In the genomic region with DNA sequence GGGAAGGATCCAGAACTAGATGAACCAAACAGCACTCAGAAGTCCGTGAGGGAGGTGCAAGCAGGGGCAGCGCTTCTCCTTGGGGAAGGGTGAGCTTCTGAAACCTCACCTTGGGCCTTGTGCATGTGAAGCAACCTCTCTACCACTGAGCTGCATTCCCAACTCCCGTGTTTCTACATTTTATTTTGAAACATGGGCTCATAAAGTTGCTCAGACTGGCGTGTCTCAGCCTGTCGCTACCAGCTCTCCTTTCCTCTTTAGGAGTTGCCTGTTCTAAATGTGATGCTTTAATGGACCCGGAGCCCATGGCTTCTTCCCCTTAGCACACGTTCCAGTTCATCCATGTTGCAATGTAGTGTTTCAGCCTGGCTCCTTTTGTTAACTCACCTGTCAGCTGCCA, we compare ENCODE assay signal across 22 mouse cellular contexts. TPM values are rescaled to one million over a fixed set of nuclear protein-coding genes. Genes with fewer than 3 reads are reported as not detected.
DNase-seq lines count a peak whose midpoint lies in the region; ATAC-seq lines count a peak whose summit lies in the region.
"Had no signal": no experiment of that assay in that cellular context is flagged by ENCODE, and none has a peak within 500 bp of the region (broad histone marks: within the 10 kb centered on the region; RNA-seq: fewer than 3 reads in every experiment).

No protein-coding gene starts in this region.

- H3K4me1 ChIP-seq in embryonic facial prominence, embryonic 12.5 days, result peaks cover 39% of the 10 kb centered on the region
- H3K4me1 ChIP-seq in embryonic facial prominence, embryonic 10.5 days, result peaks cover 40% of the 10 kb centered on the region
- H3K4me1 ChIP-seq in neural tube, embryonic 15.5 days, result peaks cover 57% of the 10 kb centered on the region
- peaks cover 29% of the 10 kb centered on the region for H3K4me1 ChIP-seq in limb, embryonic 10.5 days

- peaks cover 5% of the 10 kb centered on the region; the same call in 1 of the 2 replicates for H3K36me3 ChIP-seq in embryonic facial prominence, embryonic 12.5 days
- H3K36me3 ChIP-seq in embryonic facial prominence, embryonic 10.5 days (replicated peaks), result peaks cover 60% of the 10 kb centered on the region
- H3K36me3 ChIP-seq in neural tube, embryonic 15.5 days, result no peaks in the 10 kb centered on the region
- H3K36me3 ChIP-seq in limb, embryonic 10.5 days, result peaks cover 65% of the 10 kb centered on the region

- DNase-seq in embryonic facial prominence, embryonic 10.5 days (ENCODE audit: low spot score), result no peak
- no peak for DNase-seq in neural tube, embryonic 10.5 days (ENCODE audit: extremely low spot score, low spot score)
- DNase-seq in limb, embryonic 10.5 days (ENCODE audit: low spot score), result no peak
- DNase-seq in layer of hippocampus, postnatal 14 days (ENCODE audit: low spot score in 2 of 2), result no peak
- DNase-seq: adrenal gland, postnatal 14 days; cerebellum, adult 11 months; cerebellum, postnatal 25 days; embryo, embryonic 11 days; gastrocnemius, postnatal 36 days; kidney, adult 2 months; kidney, postnatal 14 days; layer of hippocampus, adult 9-11 months; lung, adult 18-20 months had no signal

- no peak overlapping the region for H3K4me2 ChIP-seq in embryonic facial prominence, embryonic 12.5 days (replicated peaks)
- peak overlapping the region; percentile 3; the same call in 1 of the 2 replicates for H3K4me2 ChIP-seq in neural tube, embryonic 15.5 days
- H3K4me2 ChIP-seq: limb, embryonic 12.5 days; neural tube, embryonic 13.5 days had no signal

- no peak overlapping the region for H3K4me3 ChIP-seq in embryonic facial prominence, embryonic 12.5 days
- H3K4me3 ChIP-seq in embryonic facial prominence, embryonic 10.5 days, result no peak overlapping the region
- no peak overlapping the region for H3K4me3 ChIP-seq in neural tube, embryonic 15.5 days (replicated peaks)
- no peak overlapping the region for H3K4me3 ChIP-seq in limb, embryonic 10.5 days
- H3K4me3 ChIP-seq: erythroblast, embryonic 14.5 days; limb, embryonic 12.5 days; midbrain, embryonic 10.5 days; neural tube, embryonic 13.5 days had no signal

- no peaks in the 10 kb centered on the region for H3K9me3 ChIP-seq in embryonic facial prominence, embryonic 12.5 days
- no peaks in the 10 kb centered on the region for H3K9me3 ChIP-seq in embryonic facial prominence, embryonic 10.5 days
- H3K9me3 ChIP-seq in neural tube, embryonic 15.5 days (replicated peaks), result no peaks in the 10 kb centered on the region
- H3K9me3 ChIP-seq in limb, embryonic 10.5 days (replicated peaks), result no peaks in the 10 kb centered on the region
- H3K9me3 ChIP-seq: midbrain, embryonic 10.5 days; neural tube, embryonic 13.5 days had no signal

- 0 out of 2 replicates have a peak overlapping the region, but pooled peaks have one; percentile 31 for H3K27ac ChIP-seq in embryonic facial prominence, embryonic 12.5 days
- H3K27ac ChIP-seq in embryonic facial prominence, embryonic 10.5 days (replicated peaks), result no peak overlapping the region
- no peak overlapping the region for H3K27ac ChIP-seq in neural tube, embryonic 15.5 days (replicated peaks)
- 0 out of 2 replicates have a peak overlapping the region, but pooled peaks have one; percentile 25 for H3K27ac ChIP-seq in limb, embryonic 10.5 days
- H3K27ac ChIP-seq: limb, embryonic 12.5 days; midbrain, embryonic 10.5 days; neural tube, embryonic 13.5 days had no signal

- no peak for ATAC-seq in embryonic facial prominence, embryonic 12.5 days (ENCODE audit: insufficient number of reproducible peaks, insufficient read depth, low FRiP score, low TSS enrichment)
- ATAC-seq in neural tube, embryonic 15.5 days (ENCODE audit: low FRiP score), result no peak
- no peak for ATAC-seq in megakaryocyte progenitor cell, adult 5-6 weeks (replicated peaks; ENCODE audit: poor library complexity)
- ATAC-seq in inflammation-experienced regulatory T-cells, adult 6 months, result no peak
- ATAC-seq: forebrain, embryonic 16.5 days had no signal

- WGBS in embryonic facial prominence, embryonic 12.5 days, result 84% methylated on average over 7 of the region's 7 CpGs
- WGBS in embryonic facial prominence, embryonic 10.5 days, result 86% methylated on average over 7 of the region's 7 CpGs
- WGBS in neural tube, embryonic 15.5 days, result 89% methylated on average over 7 of the region's 7 CpGs
- WGBS in limb, embryonic 10.5 days, result 88% methylated on average over 7 of the region's 7 CpGs

- no peaks in the 10 kb centered on the region for H3K27me3 ChIP-seq in embryonic facial prominence, embryonic 12.5 days
- H3K27me3 ChIP-seq in embryonic facial prominence, embryonic 10.5 days (replicated peaks; ENCODE audit: low read depth, poor library complexity, severe bottlenecking), result no peaks in the 10 kb centered on the region
- H3K27me3 ChIP-seq in neural tube, embryonic 15.5 days (replicated peaks), result no peaks in the 10 kb centered on the region
- no peaks in the 10 kb centered on the region for H3K27me3 ChIP-seq in limb, embryonic 10.5 days (ENCODE audit: low read depth, poor library complexity, severe bottlenecking)
- H3K27me3 ChIP-seq: limb, embryonic 12.5 days; neural tube, embryonic 13.5 days had no signal

- H3K9ac ChIP-seq in embryonic facial prominence, embryonic 12.5 days, result no peak overlapping the region
- no peak overlapping the region for H3K9ac ChIP-seq in neural tube, embryonic 15.5 days (replicated peaks)
- H3K9ac ChIP-seq: limb, embryonic 12.5 days; neural tube, embryonic 13.5 days had no signal

RNA-seq across cellular contexts. Expression of a gene that starts 5.5 kb away (rescaled TPM):
- polyA plus RNA-seq in embryonic facial prominence, embryonic 12.5 days (2016; fragmentation: Nextera tagmentation; extraction: Ambion mirVana), result 200 and 202 TPM in 2 replicates
- 172 and 192 TPM in 2 replicates for polyA plus RNA-seq in embryonic facial prominence, embryonic 10.5 days (2016; fragmentation: Nextera tagmentation; extraction: Ambion mirVana)
- polyA plus RNA-seq in neural tube, embryonic 15.5 days (2015; fragmentation: Nextera tagmentation; extraction: Ambion mirVana), result 187 and 190 TPM in 2 replicates
- 182 and 190 TPM in 2 replicates for polyA plus RNA-seq in limb, embryonic 10.5 days (2016; fragmentation: Nextera tagmentation; extraction: Ambion mirVana)
- total RNA-seq in layer of hippocampus, postnatal 14 days (2021), result 100 to 1,000 TPM; 187 to 189 TPM
- 24.7 and 28.3 TPM in 2 replicates for total RNA-seq in megakaryocyte progenitor cell, adult 5-6 weeks (2015)
- total RNA-seq in megakaryocyte progenitor cell, adult 5-6 weeks (2017), result 21.0 and 23.7 TPM in 2 replicates
- polyA plus RNA-seq in inflammation-experienced regulatory T-cells, adult 6 months (2017; shearing (Covaris generic)), result 10 to 100 TPM; 28.4 to 42.6 (median 35.6) TPM

RNA-seq across cellular contexts. Expression of a gene that starts 24.7 kb away (rescaled TPM):
- 26.2 and 27.0 TPM in 2 replicates for polyA plus RNA-seq in embryonic facial prominence, embryonic 12.5 days (2016; fragmentation: Nextera tagmentation; extraction: Ambion mirVana)
- polyA plus RNA-seq in embryonic facial prominence, embryonic 10.5 days (2016; fragmentation: Nextera tagmentation; extraction: Ambion mirVana), result 23.4 and 24.2 TPM in 2 replicates
- 11.1 and 13.6 TPM in 2 replicates for polyA plus RNA-seq in neural tube, embryonic 15.5 days (2015; fragmentation: Nextera tagmentation; extraction: Ambion mirVana)
- 22.8 and 23.6 TPM in 2 replicates for polyA plus RNA-seq in limb, embryonic 10.5 days (2016; fragmentation: Nextera tagmentation; extraction: Ambion mirVana)
- 10 to 100 TPM; 12.7 to 16.2 TPM for total RNA-seq in layer of hippocampus, postnatal 14 days (2021)
- total RNA-seq in megakaryocyte progenitor cell, adult 5-6 weeks (2015), result 5.5 and 10.4 TPM in 2 replicates
- total RNA-seq in megakaryocyte progenitor cell, adult 5-6 weeks (2017), result 19.6 and 29.7 TPM in 2 replicates
- polyA plus RNA-seq in inflammation-experienced regulatory T-cells, adult 6 months (2017; shearing (Covaris generic)), result 10 to 100 TPM; 19.9 to 26.0 (median 20.8) TPM

Comparison
In these comparisons a context has a peak if more than half of its experiments do, and no peak if none do; other contexts are left out.
1. H3K27ac ChIP-seq: peak in embryonic facial prominence, embryonic 12.5 days (single experiment) and limb, embryonic 10.5 days (single experiment); none in embryonic facial prominence, embryonic 10.5 days (single experiment) and neural tube, embryonic 15.5 days (single experiment).